Mouse (Mus musculus) megakaryocyte-erythroid progenitor cell, adult 5-6 weeks (primary cell): ENCODE results near the gene Arhgap45. TPM values are rescaled to one million over a fixed set of nuclear protein-coding genes. Genes with fewer than 3 reads are reported as not detected.
"Not testable (repeated sequence)": the region's sequence is repeated elsewhere in the genome, so short reads cannot be mapped to it uniquely, and the experiment has no call there.

Source experiments
- ATAC-seq: replicated peaks from 2 replicates; pipeline ENCODE4 v1.8.0; 2016; ENCODE audit warnings: mild to moderate bottlenecking, inconsistent platforms; ENCODE audit not compliant: severe bottlenecking, poor library complexity, low FRiP score, low TSS enrichment
- total RNA-seq, 2 experiments: library from RNA; stranded (forward) in 1 of 2; stranded (reverse) in 1 of 2; fragments of 200-1000, 215-1000 nt in 1 of 2; fragments of >200 nt in 1 of 2; fragmentation: Nextera tagmentation in 1 of 2; gene quantifications; 2 replicates each; pipeline ENCODE4 v1.2.3; 2014 to 2017

Gene Arhgap45
- total RNA-seq, 2 experiments from 2014 or later, result 52.8 to 103 TPM

GRCm38 (mm10) chr10:80027681-80028520, 11.4 kb downstream of the Arhgap45 start:
- no peak; the same call in 1 of the 2 replicates for ATAC-seq

GRCm38 (mm10) chr10:80028521-80028846, 12.0 kb downstream of the Arhgap45 start:
- ATAC-seq, result no peak

GRCm38 (mm10) chr10:80030191-80030590, 13.7 kb downstream of the Arhgap45 start:
- ATAC-seq, result no peak

- no peak for ATAC-seq
Measured at GRCm38 (mm10) chr10:80030736-80031135, 14.3 kb downstream of the Arhgap45 start.

GRCm38 (mm10) chr10:80032799-80033480, 16.5 kb downstream of the Arhgap45 start:
- no peak for ATAC-seq

GRCm38 (mm10) chr10:80033511-80034391, 17.3 kb downstream of the Arhgap45 start:
- ATAC-seq, result peak; percentile 32; the same call in 1 of the 2 replicates

- ATAC-seq, result no peak
Measured at GRCm38 (mm10) chr10:80035148-80035547, 18.7 kb downstream of the Arhgap45 start.

- ATAC-seq, result no peak
Measured at GRCm38 (mm10) chr10:80035686-80036085, 19.2 kb downstream of the Arhgap45 start.

GRCm38 (mm10) chr10:80036832-80037231, 20.4 kb downstream of the Arhgap45 start:
- ATAC-seq, result no peak

- peak; percentile 85 for ATAC-seq
Measured at GRCm38 (mm10) chr10:80039559-80039979, 23.1 kb downstream of the Arhgap45 start, which contains the start of gene Polr2e. Gene Polr2e, minus strand, starts transcription at chr10:80039795.

- not testable (repeated sequence) for ATAC-seq
Measured at GRCm38 (mm10) chr10:80041409-80042060, 25.1 kb downstream of the Arhgap45 start.

- ATAC-seq, result no peak
Measured at GRCm38 (mm10) chr10:80044087-80044486, 27.6 kb downstream of the Arhgap45 start.

- ATAC-seq, result not testable (repeated sequence)
Measured at GRCm38 (mm10) chr10:80045364-80045763, 28.9 kb downstream of the Arhgap45 start.

- no peak for ATAC-seq
Measured at GRCm38 (mm10) chr10:80045766-80046165, 29.3 kb downstream of the Arhgap45 start.

GRCm38 (mm10) chr10:80047041-80047565, 30.6 kb downstream of the Arhgap45 start, which contains the start of gene Gpx4:
Gene Gpx4, plus strand, starts transcription at chr10:80047166.
- no peak for ATAC-seq

- ATAC-seq, result no peak
Measured at GRCm38 (mm10) chr10:80048396-80048795, 31.9 kb downstream of the Arhgap45 start.

- no peak for ATAC-seq
Measured at GRCm38 (mm10) chr10:80048834-80049233, 32.4 kb downstream of the Arhgap45 start.

- no peak for ATAC-seq
Measured at GRCm38 (mm10) chr10:80050244-80050643, 33.8 kb downstream of the Arhgap45 start.
